Mouse (Mus musculus) ES-E14 (cell line): Measurements from ENCODE around the gene Lipc.

ENCODE experiments used
- HCFC1 ChIP-seq: IDR thresholded peaks from 2 replicates; pipeline ENCODE4 v1.6.1; 2012; ENCODE audit warnings: low read length, inconsistent platforms, borderline replicate concordance; ENCODE audit not compliant: insufficient read depth
- MAFK ChIP-seq: IDR thresholded peaks from 2 replicates; pipeline ENCODE4 v1.6.1; 2014; ENCODE audit warnings: mild to moderate bottlenecking, low read depth, low read length, inconsistent platforms; ENCODE audit not compliant: insufficient read depth
- ZNF384 ChIP-seq: IDR thresholded peaks from 2 replicates; pipeline ENCODE4 v1.6.1; 2012; ENCODE audit warnings: low read depth, low read length, inconsistent platforms

- no peak for TF ChIP-seq HCFC1
- TF ChIP-seq MAFK = no peak
- no peak for TF ChIP-seq ZNF384
Measured at GRCm38 (mm10) chr9:70991401-70991800, 39.4 kb upstream of the Lipc start.
